Mouse (Mus musculus): ENCODE data around the gene Slc9a9.

DNA sequence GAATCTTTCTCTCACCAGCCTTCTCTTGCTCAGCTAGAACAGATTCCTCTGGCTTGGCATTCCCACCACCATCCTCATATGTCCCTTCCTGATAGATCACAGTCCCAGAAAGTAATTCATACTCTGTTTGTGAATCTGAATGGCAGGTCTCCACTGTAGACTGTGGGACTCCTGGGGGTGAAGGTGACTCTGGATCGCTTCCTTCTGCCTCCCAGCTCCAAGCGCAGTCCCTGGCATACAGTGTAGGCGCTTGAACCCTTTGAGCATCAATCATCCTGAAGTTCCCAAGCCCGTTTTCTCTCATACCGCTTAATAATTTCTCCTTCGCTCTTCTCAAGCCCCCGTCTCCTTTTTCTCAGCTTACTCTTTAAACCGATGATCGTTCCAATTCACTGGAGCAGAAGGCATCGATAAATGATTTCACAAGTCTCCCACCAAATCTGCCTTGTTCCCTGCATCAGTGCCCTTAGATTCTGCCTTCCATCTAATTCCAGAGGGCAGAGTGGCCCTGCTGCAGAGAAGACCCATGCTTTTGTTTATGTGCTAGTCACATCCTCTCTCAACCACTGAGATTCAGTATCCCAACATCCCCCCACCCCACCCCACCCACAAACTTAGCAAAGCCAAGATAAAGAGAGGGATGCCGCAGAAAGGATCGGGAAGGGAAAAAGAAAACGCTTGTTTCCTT, 401.3 kb downstream of the Slc9a9 start:
- TF ChIP-seq CTCF (IDR thresholded peaks at IDR 0.05; ENCODE audit: control insufficient read depth, insufficient read depth, low read length) = no peak
- no peak for TF ChIP-seq POLR2A (IDR thresholded peaks at IDR 0.05; ENCODE audit: borderline replicate concordance, control insufficient read depth, low read depth, low read length)

Measured in bone marrow, adult 2 months (tissue).